Mouse (Mus musculus) megakaryocyte, embryonic 14.5 days (primary cell): ENCODE results near the gene Itpa.

Experiments used
- FLI1 ChIP-seq: IDR thresholded peaks from 2 replicates; pipeline ENCODE4 v1.6.1; 2012; ENCODE audit warnings: low read length, inconsistent platforms, mixed read lengths
- GATA1 ChIP-seq: IDR thresholded peaks from 3 replicates; pipeline ENCODE4 v1.6.1; 2012; ENCODE audit warnings: mixed read lengths, low read length, inconsistent platforms, borderline replicate concordance

DNA sequence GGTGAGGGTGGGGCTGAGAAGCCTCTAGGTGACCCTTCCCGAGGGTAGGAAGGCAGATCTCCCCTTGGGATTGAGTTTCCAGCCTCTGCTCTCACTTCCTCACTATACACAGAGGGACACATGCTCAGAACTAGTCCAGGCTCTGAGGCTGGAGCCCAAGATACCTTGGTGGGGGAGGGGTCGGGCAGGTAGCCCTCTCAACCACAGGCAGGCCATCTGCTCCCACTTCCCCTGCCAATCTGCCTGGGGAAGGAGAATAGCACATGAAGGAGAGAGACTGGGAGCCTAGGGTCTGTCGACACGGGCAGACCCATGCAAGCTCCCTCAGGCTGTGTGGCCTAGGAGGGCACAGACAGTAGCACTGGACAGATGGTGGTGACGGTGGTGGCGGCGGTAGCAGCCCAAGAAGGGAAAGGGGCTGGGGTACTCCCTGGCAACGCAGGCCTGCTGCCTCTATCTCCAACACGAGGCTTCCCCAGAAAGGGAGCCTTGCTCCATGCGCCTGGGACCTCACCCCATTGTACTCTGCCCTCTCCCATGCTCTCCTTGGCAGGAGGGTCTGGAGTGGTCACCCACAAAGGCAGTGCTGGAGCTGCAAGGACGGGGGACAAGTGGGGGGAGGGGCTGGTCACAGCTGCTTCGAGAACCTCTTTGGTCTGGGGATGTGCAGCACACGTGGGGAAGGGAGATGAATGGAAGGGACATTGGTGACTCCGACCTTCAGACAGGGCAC, 33.2 kb upstream of the Itpa start:
- TF ChIP-seq GATA1 (no peak), FLI1 (no peak)
